Mouse (Mus musculus) kidney, adult 18-20 months (tissue): ENCODE results near the gene Prkce.

ENCODE experiments used
- DNase-seq: peaks from one replicate; pipeline ENCODE4 v3.0.0; 2021

Gene Prkce

GRCm38 (mm10) chr17:86592991-86593586 lies 425.5 kb downstream of the Prkce start:
- no peak for DNase-seq

GRCm38 (mm10) chr17:86595526-86595925 lies 427.9 kb downstream of the Prkce start:
- no peak for DNase-seq

- no peak for DNase-seq
These were observed 433.5 kb downstream of the Prkce start for GRCm38 (mm10) chr17:86601116-86601515.

GRCm38 (mm10) chr17:86601901-86602300 lies 434.3 kb downstream of the Prkce start:
- DNase-seq: no peak

GRCm38 (mm10) chr17:86603848-86604444 lies 436.4 kb downstream of the Prkce start:
- no peak for DNase-seq

- DNase-seq: peak; percentile 29
These were observed 440.4 kb downstream of the Prkce start for GRCm38 (mm10) chr17:86607981-86608380.

GRCm38 (mm10) chr17:86610271-86610969 lies 442.8 kb downstream of the Prkce start:
- DNase-seq: no peak

GRCm38 (mm10) chr17:86611772-86612171 lies 444.2 kb downstream of the Prkce start:
- no peak for DNase-seq

- DNase-seq: no peak
These were observed 448.2 kb downstream of the Prkce start for GRCm38 (mm10) chr17:86615592-86616291.

GRCm38 (mm10) chr17:86617570-86618237 lies 450.1 kb downstream of the Prkce start:
- DNase-seq: no peak

GRCm38 (mm10) chr17:86618431-86618861 lies 450.9 kb downstream of the Prkce start:
- peak; percentile 53 for DNase-seq

GRCm38 (mm10) chr17:86622862-86623261 lies 455.3 kb downstream of the Prkce start:
- DNase-seq: no peak

- DNase-seq: no peak
These were observed 458.9 kb downstream of the Prkce start for GRCm38 (mm10) chr17:86626523-86626922.

- no peak for DNase-seq
These were observed 465.5 kb downstream of the Prkce start for GRCm38 (mm10) chr17:86633131-86633530.

- no peak for DNase-seq
These were observed 469.7 kb downstream of the Prkce start for GRCm38 (mm10) chr17:86637311-86637710.

GRCm38 (mm10) chr17:86639279-86639678 lies 471.7 kb downstream of the Prkce start:
- no peak for DNase-seq

- DNase-seq: no peak
These were observed 479.6 kb downstream of the Prkce start for GRCm38 (mm10) chr17:86647226-86647625.

GRCm38 (mm10) chr17:86648856-86649435 lies 481.4 kb downstream of the Prkce start:
- no peak for DNase-seq

- no peak for DNase-seq
These were observed 482.7 kb downstream of the Prkce start for GRCm38 (mm10) chr17:86650241-86650640.

GRCm38 (mm10) chr17:86651091-86651490 lies 483.5 kb downstream of the Prkce start:
- DNase-seq: peak; percentile 7

- no peak for DNase-seq
These were observed 485.2 kb downstream of the Prkce start for GRCm38 (mm10) chr17:86652751-86653150.

GRCm38 (mm10) chr17:86656369-86656768 lies 488.8 kb downstream of the Prkce start:
- no peak for DNase-seq

GRCm38 (mm10) chr17:86662301-86662700 lies 494.7 kb downstream of the Prkce start:
- no peak for DNase-seq
